Mouse (Mus musculus): ENCODE data around the gene Acd. TPM values are rescaled to one million over a fixed set of nuclear protein-coding genes. Genes with fewer than 3 reads are reported as not detected.

Acd gene
- 75.3 and 76.7 TPM in 2 replicates for polyA plus RNA-seq (2016; fragmentation: Nextera tagmentation; extraction: Ambion mirVana)

- ATAC-seq (ENCODE audit: insufficient number of reproducible peaks, insufficient read depth, low FRiP score, low TSS enrichment, low read depth) = peak; percentile 66
- H3K27me3 ChIP-seq = no peaks in the 10 kb centered on the region
- H3K4me2 ChIP-seq = peak within 1 kb of the TSS; percentile 96
- peak within 1 kb of the TSS; percentile 92 for H3K27ac ChIP-seq
- peaks cover 46% of the 10 kb centered on the region for H3K36me3 ChIP-seq
- peak within 1 kb of the TSS; percentile 73 for H3K9ac ChIP-seq (replicated peaks)
- peaks cover 23% of the 10 kb centered on the region for H3K4me1 ChIP-seq (replicated peaks)
- H3K4me3 ChIP-seq (replicated peaks) = peak within 1 kb of the TSS; percentile 67
- H3K9me3 ChIP-seq = no peaks in the 10 kb centered on the region
- WGBS = under 1% methylated on average over 60 of the region's 60 CpGs
Observed at GRCm38 (mm10) chr8:105700966-105701824, at the start of gene Acd, which contains the start of gene Pard6a. Gene Acd (minus strand): TSS chr8:105701102. Gene Pard6a (plus strand): TSS chr8:105701148.

GRCm38 (mm10) chr8:105750606-105751005, 49.7 kb upstream of the Acd start:
- Histone ChIP-seq H3K36me3 (no peaks in the 10 kb centered on the region), H3K4me3 (replicated peaks) (no peak overlapping the region), H3K9me3 (no peaks in the 10 kb centered on the region), H3K27me3 (no peaks in the 10 kb centered on the region), H3K4me1 (replicated peaks) (peaks cover 26% of the 10 kb centered on the region), H3K4me2 (peak overlapping the region; percentile 32), H3K9ac (replicated peaks) (no peak overlapping the region), H3K27ac (peak overlapping the region; percentile 56)
- no peak for ATAC-seq (ENCODE audit: insufficient number of reproducible peaks, insufficient read depth, low FRiP score, low TSS enrichment, low read depth)
- WGBS = 8% methylated on average over 11 of the region's 11 CpGs

- WGBS = 85% methylated on average over 4 of the region's 4 CpGs
- H3K4me2 ChIP-seq = no peak overlapping the region
- peaks cover 10% of the 10 kb centered on the region; the same call in 1 of the 2 replicates for H3K36me3 ChIP-seq
- no peaks in the 10 kb centered on the region for H3K9me3 ChIP-seq
- H3K4me1 ChIP-seq (replicated peaks) = peaks cover 14% of the 10 kb centered on the region
- H3K9ac ChIP-seq (replicated peaks) = no peak overlapping the region
- H3K27ac ChIP-seq = no peak overlapping the region
- H3K4me3 ChIP-seq (replicated peaks) = no peak overlapping the region
- no peaks in the 10 kb centered on the region for H3K27me3 ChIP-seq
- no peak for ATAC-seq (ENCODE audit: insufficient number of reproducible peaks, insufficient read depth, low FRiP score, low TSS enrichment, low read depth)
Observed at GRCm38 (mm10) chr8:105743301-105743700, 42.4 kb upstream of the Acd start.

- no peaks in the 10 kb centered on the region for H3K27me3 ChIP-seq
- H3K27ac ChIP-seq = no peak overlapping the region
- WGBS = 87% methylated on average over 5 of the region's 5 CpGs
- H3K36me3 ChIP-seq = peaks cover 17% of the 10 kb centered on the region; the same call in 1 of the 2 replicates
- H3K4me2 ChIP-seq = no peak overlapping the region
- peaks cover 7% of the 10 kb centered on the region; the same call in 1 of the 2 replicates for H3K4me1 ChIP-seq (replicated peaks)
- H3K9ac ChIP-seq (replicated peaks) = no peak overlapping the region
- ATAC-seq (ENCODE audit: insufficient number of reproducible peaks, insufficient read depth, low FRiP score, low TSS enrichment, low read depth) = no peak
- H3K9me3 ChIP-seq = no peaks in the 10 kb centered on the region
- no peak overlapping the region for H3K4me3 ChIP-seq (replicated peaks)
Observed at GRCm38 (mm10) chr8:105739216-105739615, 38.3 kb upstream of the Acd start.

GRCm38 (mm10) chr8:105732186-105732585, 31.3 kb upstream of the Acd start:
- no peak overlapping the region for H3K27ac ChIP-seq
- H3K4me2 ChIP-seq = no peak overlapping the region
- H3K27me3 ChIP-seq = no peaks in the 10 kb centered on the region
- no peak for ATAC-seq (ENCODE audit: insufficient number of reproducible peaks, insufficient read depth, low FRiP score, low TSS enrichment, low read depth)
- WGBS = 95% methylated on average over 5 of the region's 5 CpGs
- H3K4me1 ChIP-seq (replicated peaks) = no peaks in the 10 kb centered on the region
- no peak overlapping the region for H3K9ac ChIP-seq (replicated peaks)
- no peaks in the 10 kb centered on the region for H3K9me3 ChIP-seq
- H3K4me3 ChIP-seq (replicated peaks) = no peak overlapping the region
- H3K36me3 ChIP-seq = peaks cover 17% of the 10 kb centered on the region

- no peak overlapping the region for H3K9ac ChIP-seq (replicated peaks)
- no peaks in the 10 kb centered on the region for H3K4me1 ChIP-seq (replicated peaks)
- no peaks in the 10 kb centered on the region for H3K27me3 ChIP-seq
- H3K36me3 ChIP-seq = peaks cover 46% of the 10 kb centered on the region
- no peak overlapping the region for H3K4me3 ChIP-seq (replicated peaks)
- no peak overlapping the region for H3K4me2 ChIP-seq
- WGBS = 84% methylated on average over 18 of the region's 18 CpGs
- H3K9me3 ChIP-seq = no peaks in the 10 kb centered on the region
- ATAC-seq (ENCODE audit: insufficient number of reproducible peaks, insufficient read depth, low FRiP score, low TSS enrichment, low read depth) = no peak
- peak overlapping the region; percentile 35; the same call in 1 of the 2 replicates for H3K27ac ChIP-seq
Observed at GRCm38 (mm10) chr8:105727397-105728124, 26.7 kb upstream of the Acd start.

GRCm38 (mm10) chr8:105725726-105726125, 24.8 kb upstream of the Acd start:
- H3K36me3 ChIP-seq = peaks cover 47% of the 10 kb centered on the region
- H3K27ac ChIP-seq = no peak overlapping the region
- no peak overlapping the region for H3K4me3 ChIP-seq (replicated peaks)
- H3K27me3 ChIP-seq = no peaks in the 10 kb centered on the region
- WGBS = 73% methylated on average over 5 of the region's 5 CpGs
- no peaks in the 10 kb centered on the region for H3K9me3 ChIP-seq
- no peak overlapping the region for H3K9ac ChIP-seq (replicated peaks)
- ATAC-seq (ENCODE audit: insufficient number of reproducible peaks, insufficient read depth, low FRiP score, low TSS enrichment, low read depth) = no peak
- H3K4me1 ChIP-seq (replicated peaks) = no peaks in the 10 kb centered on the region
- no peak overlapping the region for H3K4me2 ChIP-seq

GRCm38 (mm10) chr8:105722861-105723260, 22.0 kb upstream of the Acd start:
- H3K9ac ChIP-seq (replicated peaks) = no peak overlapping the region
- no peaks in the 10 kb centered on the region for H3K4me1 ChIP-seq (replicated peaks)
- peaks cover 44% of the 10 kb centered on the region for H3K36me3 ChIP-seq
- 92% methylated on average over 9 of the region's 9 CpGs for WGBS
- no peak for ATAC-seq (ENCODE audit: insufficient number of reproducible peaks, insufficient read depth, low FRiP score, low TSS enrichment, low read depth)
- H3K27me3 ChIP-seq = no peaks in the 10 kb centered on the region
- H3K4me3 ChIP-seq (replicated peaks) = no peak overlapping the region
- H3K27ac ChIP-seq = no peak overlapping the region
- no peak overlapping the region for H3K4me2 ChIP-seq
- H3K9me3 ChIP-seq = no peaks in the 10 kb centered on the region

- Histone ChIP-seq H3K27me3 (no peaks in the 10 kb centered on the region), H3K27ac (no peak overlapping the region), H3K9me3 (no peaks in the 10 kb centered on the region), H3K4me3 (replicated peaks) (no peak overlapping the region), H3K9ac (replicated peaks) (no peak overlapping the region), H3K4me1 (replicated peaks) (no peaks in the 10 kb centered on the region), H3K4me2 (no peak overlapping the region), H3K36me3 (peaks cover 48% of the 10 kb centered on the region)
- no peak for ATAC-seq (ENCODE audit: insufficient number of reproducible peaks, insufficient read depth, low FRiP score, low TSS enrichment, low read depth)
- 88% methylated on average over 4 of the region's 4 CpGs for WGBS
Observed at GRCm38 (mm10) chr8:105719637-105720036, 18.7 kb upstream of the Acd start.

- Histone ChIP-seq H3K27ac (no peak overlapping the region), H3K4me1 (replicated peaks) (no peaks in the 10 kb centered on the region), H3K4me3 (replicated peaks) (no peak overlapping the region), H3K4me2 (no peak overlapping the region), H3K9me3 (no peaks in the 10 kb centered on the region), H3K36me3 (peaks cover 30% of the 10 kb centered on the region), H3K27me3 (no peaks in the 10 kb centered on the region), H3K9ac (replicated peaks) (no peak overlapping the region)
- no peak for ATAC-seq (ENCODE audit: insufficient number of reproducible peaks, insufficient read depth, low FRiP score, low TSS enrichment, low read depth)
- 92% methylated on average over 15 of the region's 15 CpGs for WGBS
Observed at GRCm38 (mm10) chr8:105716302-105716945, 15.5 kb upstream of the Acd start.

GRCm38 (mm10) chr8:105715042-105715441, 14.1 kb upstream of the Acd start:
- Histone ChIP-seq H3K9ac (replicated peaks) (no peak overlapping the region), H3K4me2 (no peak overlapping the region), H3K9me3 (no peaks in the 10 kb centered on the region), H3K4me1 (replicated peaks) (no peaks in the 10 kb centered on the region), H3K36me3 (peaks cover 23% of the 10 kb centered on the region), H3K27me3 (no peaks in the 10 kb centered on the region), H3K4me3 (replicated peaks) (no peak overlapping the region), H3K27ac (no peak overlapping the region)
- WGBS = 85% methylated on average over 6 of the region's 6 CpGs
- ATAC-seq (ENCODE audit: insufficient number of reproducible peaks, insufficient read depth, low FRiP score, low TSS enrichment, low read depth) = no peak

Measured in limb, embryonic 12.5 days (tissue).